Mouse (Mus musculus): ENCODE measurements at regions not wholly inside any gene's neighbourhood (a gene's known extent, or its start where the extent isn't known, plus 50 kb on each side); places are given as distances from the start of the nearest gene placed in this dataset.

GRCm38 (mm10) chr3:37958361-37958978 lies 234.2 kb upstream of the Gm5148 start:
- no peak overlapping the region for H3K27ac ChIP-seq
- H3K27me3 ChIP-seq (ENCODE audit: poor library complexity, severe bottlenecking), result no peaks in the 10 kb centered on the region
- H3K9me3 ChIP-seq, result no peaks in the 10 kb centered on the region; the same call in 1 of the 2 replicates
- H3K36me3 ChIP-seq (replicated peaks), result no peaks in the 10 kb centered on the region
- H3K4me3 ChIP-seq, result no peak overlapping the region
- WGBS, result 69% methylated on average over 6 of the region's 6 CpGs
- H3K4me1 ChIP-seq, result peaks cover 9% of the 10 kb centered on the region; the same call in 1 of the 2 replicates
- no peak for DNase-seq (ENCODE audit: extremely low spot score, low spot score)

DNA sequence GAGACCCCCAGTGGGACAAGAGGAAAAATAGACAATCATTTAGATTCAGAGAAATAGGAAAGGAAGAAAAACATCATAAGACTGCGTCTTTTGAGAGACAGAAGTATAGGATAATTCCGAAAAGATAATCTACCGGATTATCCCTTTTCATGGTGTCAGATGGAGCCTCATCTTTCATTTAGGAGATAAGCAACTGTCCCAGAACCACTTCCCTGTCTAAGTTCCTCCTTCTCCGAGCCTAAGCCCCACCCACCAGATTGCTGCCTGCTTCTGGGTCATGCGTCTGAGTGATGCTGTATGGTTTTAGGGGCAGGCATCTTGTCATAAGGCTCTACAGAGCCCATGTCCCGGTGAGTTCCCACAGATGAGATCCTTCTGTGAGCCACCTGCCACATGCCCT lies 232.3 kb upstream of the Gm5148 start:
- 91% methylated on average over 6 of the region's 6 CpGs for WGBS
- no peak for DNase-seq (ENCODE audit: extremely low spot score, low spot score)
- Histone ChIP-seq H3K4me1 (peaks cover 9% of the 10 kb centered on the region; the same call in 1 of the 2 replicates), H3K36me3 (replicated peaks) (no peaks in the 10 kb centered on the region), H3K4me3 (no peak overlapping the region), H3K9me3 (peaks cover under 1% of the 10 kb centered on the region; the same call in 1 of the 2 replicates), H3K27me3 (ENCODE audit: poor library complexity, severe bottlenecking) (no peaks in the 10 kb centered on the region), H3K27ac (no peak overlapping the region)

DNA sequence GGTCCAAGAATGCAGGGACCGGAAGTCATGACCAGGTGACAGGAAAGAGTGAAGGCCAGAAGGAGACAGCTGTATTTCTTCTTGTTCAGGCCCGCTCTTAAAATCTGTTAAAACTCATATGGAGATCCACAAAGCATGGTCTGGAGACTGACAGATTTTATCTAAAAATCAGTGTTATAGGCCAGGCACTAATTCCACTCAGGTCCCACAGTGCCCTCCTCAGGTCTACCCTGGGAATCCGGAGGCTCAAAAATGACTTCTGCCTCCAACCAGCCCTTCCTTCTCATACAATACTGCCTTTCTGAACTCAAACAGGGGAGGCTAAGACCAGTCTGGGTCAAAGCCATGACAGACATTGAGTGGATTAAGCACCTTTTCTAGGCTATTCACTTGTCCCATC lies 228.6 kb upstream of the Gm5148 start:
- no peak for DNase-seq (ENCODE audit: extremely low spot score, low spot score)
- Histone ChIP-seq H3K4me3 (no peak overlapping the region), H3K4me1 (peaks cover 2% of the 10 kb centered on the region; the same call in 1 of the 2 replicates), H3K36me3 (replicated peaks) (no peaks in the 10 kb centered on the region), H3K27me3 (ENCODE audit: poor library complexity, severe bottlenecking) (no peaks in the 10 kb centered on the region), H3K27ac (no peak overlapping the region), H3K9me3 (peaks cover 16% of the 10 kb centered on the region)
- 71% methylated on average over 3 of the region's 3 CpGs for WGBS

DNA sequence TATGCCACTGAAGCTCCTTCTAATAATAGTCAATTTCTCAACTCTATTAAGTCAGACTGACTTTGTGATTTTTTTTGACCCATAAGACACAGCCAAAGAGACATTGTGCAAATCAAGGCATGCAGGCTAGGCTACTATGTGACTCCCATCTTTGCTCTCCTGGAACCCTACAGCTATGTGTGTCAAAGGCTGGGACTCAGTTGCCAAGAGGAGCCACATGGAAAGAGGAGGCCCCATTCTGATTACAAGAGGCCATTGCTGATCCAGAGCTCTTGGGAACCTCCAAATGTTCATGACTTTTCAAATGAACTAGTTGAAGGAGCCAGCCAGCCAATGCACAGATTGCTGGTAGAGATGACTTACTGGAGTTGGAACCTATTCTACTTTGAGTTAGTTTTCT lies 228.0 kb upstream of the Gm5148 start:
- Histone ChIP-seq H3K9me3 (peaks cover 16% of the 10 kb centered on the region), H3K36me3 (replicated peaks) (no peaks in the 10 kb centered on the region), H3K27me3 (ENCODE audit: poor library complexity, severe bottlenecking) (no peaks in the 10 kb centered on the region), H3K4me3 (no peak overlapping the region), H3K4me1 (no peaks in the 10 kb centered on the region), H3K27ac (no peak overlapping the region)
- no peak for DNase-seq (ENCODE audit: extremely low spot score, low spot score)

DNA sequence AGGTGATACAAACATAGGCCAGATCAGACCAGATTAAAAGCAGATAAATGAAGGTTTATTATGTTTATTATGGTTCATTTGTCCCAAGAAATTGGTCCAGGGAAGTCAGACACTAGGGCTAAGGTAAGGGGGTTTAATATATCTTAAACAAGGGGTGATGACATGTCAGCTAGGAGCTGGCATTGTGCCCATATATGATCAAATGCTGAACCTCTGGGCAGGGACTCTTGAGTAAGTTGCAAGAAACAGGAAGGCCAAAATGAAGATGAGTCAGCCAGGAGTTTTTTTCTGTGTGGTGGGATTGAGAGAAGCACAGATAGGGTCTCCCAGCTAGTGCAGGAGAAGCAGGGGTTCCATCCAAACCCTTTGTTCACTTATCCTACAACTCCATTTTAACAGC lies 219.4 kb upstream of the Gm5148 start:
- Histone ChIP-seq H3K27me3 (ENCODE audit: poor library complexity, severe bottlenecking) (no peaks in the 10 kb centered on the region), H3K9me3 (no peaks in the 10 kb centered on the region), H3K4me3 (no peak overlapping the region), H3K36me3 (replicated peaks) (no peaks in the 10 kb centered on the region), H3K27ac (no peak overlapping the region), H3K4me1 (no peaks in the 10 kb centered on the region)
- no peak for DNase-seq (ENCODE audit: extremely low spot score, low spot score)

DNA sequence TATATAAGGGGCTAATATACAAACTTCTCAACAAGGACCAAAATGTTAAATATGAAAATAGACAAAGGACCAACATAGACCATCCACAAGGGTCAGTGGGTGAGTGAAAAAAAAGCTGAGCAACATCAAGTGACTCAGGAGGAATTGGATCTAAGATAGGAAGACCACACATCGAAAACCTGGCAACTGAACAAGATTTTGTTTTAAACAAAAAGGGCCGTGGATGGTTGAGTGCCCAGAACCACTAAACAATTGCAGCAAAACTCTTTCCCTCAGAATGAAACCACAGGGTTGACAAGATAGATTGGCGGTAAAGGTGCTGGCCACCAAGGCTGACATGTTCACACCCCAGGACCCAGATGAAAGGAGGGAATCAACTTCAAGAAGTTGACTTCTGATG lies 215.7 kb upstream of the Gm5148 start:
- H3K9me3 ChIP-seq, result no peaks in the 10 kb centered on the region
- no peak overlapping the region for H3K27ac ChIP-seq
- 92% methylated on average over 3 of the region's 3 CpGs for WGBS
- H3K4me1 ChIP-seq, result peaks cover 30% of the 10 kb centered on the region
- no peaks in the 10 kb centered on the region for H3K36me3 ChIP-seq (replicated peaks)
- no peak overlapping the region for H3K4me3 ChIP-seq
- no peaks in the 10 kb centered on the region for H3K27me3 ChIP-seq (ENCODE audit: poor library complexity, severe bottlenecking)
- DNase-seq (ENCODE audit: extremely low spot score, low spot score), result no peak

DNA sequence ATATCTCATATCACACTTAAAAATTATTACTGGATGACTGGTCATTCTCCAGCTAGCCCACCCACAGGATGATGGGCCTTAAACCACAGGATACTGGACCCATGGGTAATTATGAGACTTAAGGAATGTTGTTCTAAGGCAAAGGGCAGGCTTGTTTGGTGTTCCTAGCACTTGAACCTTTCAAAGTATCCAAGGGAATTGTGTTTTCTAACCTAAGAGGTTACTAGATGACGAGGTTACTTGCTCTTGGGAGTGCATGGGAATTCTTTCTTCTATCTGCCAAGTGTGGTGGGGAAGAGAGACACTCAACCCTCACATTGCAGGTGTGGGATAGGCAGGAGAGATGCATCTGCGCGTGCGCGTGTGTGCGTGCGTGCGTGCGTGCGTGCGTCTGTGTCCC lies 214.6 kb upstream of the Gm5148 start:
- Histone ChIP-seq H3K27ac (no peak overlapping the region), H3K36me3 (replicated peaks) (no peaks in the 10 kb centered on the region), H3K4me3 (no peak overlapping the region), H3K9me3 (no peaks in the 10 kb centered on the region), H3K4me1 (peaks cover 30% of the 10 kb centered on the region), H3K27me3 (ENCODE audit: poor library complexity, severe bottlenecking) (no peaks in the 10 kb centered on the region)
- 93% methylated on average over 11 of the region's 11 CpGs for WGBS
- no peak for DNase-seq (ENCODE audit: extremely low spot score, low spot score)

- H3K27ac ChIP-seq, result 0 out of 2 replicates have a peak overlapping the region, but pooled peaks have one; percentile 15
- H3K4me1 ChIP-seq, result peaks cover 30% of the 10 kb centered on the region
- H3K4me3 ChIP-seq, result no peak overlapping the region
- DNase-seq (ENCODE audit: extremely low spot score, low spot score), result no peak
- no peaks in the 10 kb centered on the region for H3K27me3 ChIP-seq (ENCODE audit: poor library complexity, severe bottlenecking)
- WGBS, result 82% methylated on average over 3 of the region's 3 CpGs
- no peaks in the 10 kb centered on the region for H3K9me3 ChIP-seq
- H3K36me3 ChIP-seq (replicated peaks), result no peaks in the 10 kb centered on the region
These were observed 213.9 kb upstream of the Gm5148 start for GRCm38 (mm10) chr3:37938284-37938596.

DNA sequence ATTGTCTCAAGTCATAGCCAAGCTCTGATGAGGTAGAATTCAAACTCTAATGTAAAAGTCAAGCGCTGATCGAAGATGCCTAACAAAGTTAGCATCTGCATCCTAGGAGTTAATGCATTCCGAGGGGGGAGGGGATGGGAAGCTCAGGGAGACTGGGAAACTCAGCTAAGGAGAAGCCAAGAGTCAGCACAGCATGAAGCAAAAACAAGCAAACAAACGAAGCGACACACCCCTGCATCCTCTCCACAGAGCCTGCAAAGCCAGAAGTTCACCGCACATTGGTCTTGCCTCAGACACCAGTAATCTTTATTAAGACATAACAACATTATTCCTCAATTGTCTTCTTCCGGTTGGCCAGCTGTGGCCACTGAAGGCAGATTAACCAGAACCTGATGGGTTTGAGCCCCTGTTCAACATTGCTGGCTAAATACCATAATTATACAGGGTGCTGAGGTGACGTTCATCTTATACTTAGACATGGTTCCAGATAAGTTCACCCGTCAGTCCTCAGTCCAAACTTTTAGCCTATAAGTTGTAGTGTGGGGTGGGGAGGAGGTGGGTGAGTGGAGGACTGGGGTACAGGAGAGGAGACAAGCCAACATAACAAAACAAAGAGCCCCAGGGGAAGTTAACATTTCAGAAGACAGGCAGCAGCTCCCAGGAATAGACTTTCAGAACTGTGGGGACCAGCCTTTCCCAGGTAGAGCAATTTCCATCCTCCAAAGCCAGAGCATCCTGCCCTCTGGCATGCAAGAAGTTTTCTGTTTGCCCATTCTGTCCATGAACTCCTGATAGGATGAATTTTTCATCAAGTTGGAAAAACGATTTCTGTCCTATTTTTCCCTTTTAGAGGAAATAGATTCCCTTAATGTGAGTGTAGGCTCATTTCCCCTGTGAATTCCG lies 213.3 kb upstream of the Gm5148 start:
- no peak for DNase-seq (ENCODE audit: extremely low spot score, low spot score)
- no peaks in the 10 kb centered on the region for H3K9me3 ChIP-seq
- 38% methylated on average over 11 of the region's 11 CpGs for WGBS
- H3K27ac ChIP-seq, result peak overlapping the region; percentile 15; the same call in 1 of the 2 replicates
- no peaks in the 10 kb centered on the region for H3K36me3 ChIP-seq (replicated peaks)
- no peak overlapping the region for H3K4me3 ChIP-seq
- H3K27me3 ChIP-seq (ENCODE audit: poor library complexity, severe bottlenecking), result no peaks in the 10 kb centered on the region
- H3K4me1 ChIP-seq, result peaks cover 30% of the 10 kb centered on the region

DNA sequence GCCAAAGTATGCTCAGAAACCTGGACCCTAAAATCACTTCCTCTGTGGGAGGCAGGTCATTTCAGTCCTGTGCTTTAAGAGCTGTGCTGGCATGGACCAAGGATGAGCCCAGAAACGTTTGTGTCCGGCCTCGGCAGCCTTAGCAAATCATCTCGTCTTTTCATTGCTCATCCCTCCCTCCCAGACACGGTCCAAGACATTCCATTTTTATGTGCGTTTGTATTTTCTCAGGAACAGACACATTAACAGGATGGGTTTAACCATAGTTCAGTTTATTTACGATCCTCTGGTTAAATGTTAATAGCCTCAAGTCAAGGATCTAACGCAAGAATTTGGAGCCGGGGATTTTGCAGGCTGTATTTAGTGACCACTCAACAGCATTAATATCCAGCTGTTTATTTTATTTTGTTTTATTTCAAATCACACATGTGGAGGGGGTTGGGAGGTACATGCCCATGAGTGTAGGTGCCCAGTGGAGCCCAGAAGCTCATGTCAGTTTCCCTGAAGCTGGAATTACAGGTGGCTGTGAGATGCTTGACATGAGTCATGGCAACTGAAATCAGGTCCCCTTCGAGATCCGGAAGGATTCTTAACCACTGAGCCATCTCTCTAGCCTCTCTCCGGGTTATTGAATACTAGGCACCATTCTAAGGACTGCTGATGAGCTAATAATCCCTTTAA lies 212.1 kb upstream of the Gm5148 start:
- Histone ChIP-seq H3K27me3 (ENCODE audit: poor library complexity, severe bottlenecking) (no peaks in the 10 kb centered on the region), H3K27ac (no peak overlapping the region), H3K4me3 (no peak overlapping the region), H3K36me3 (replicated peaks) (no peaks in the 10 kb centered on the region), H3K4me1 (peaks cover 30% of the 10 kb centered on the region), H3K9me3 (no peaks in the 10 kb centered on the region)
- DNase-seq (ENCODE audit: extremely low spot score, low spot score), result no peak
- 81% methylated on average over 12 of the region's 12 CpGs for WGBS

DNA sequence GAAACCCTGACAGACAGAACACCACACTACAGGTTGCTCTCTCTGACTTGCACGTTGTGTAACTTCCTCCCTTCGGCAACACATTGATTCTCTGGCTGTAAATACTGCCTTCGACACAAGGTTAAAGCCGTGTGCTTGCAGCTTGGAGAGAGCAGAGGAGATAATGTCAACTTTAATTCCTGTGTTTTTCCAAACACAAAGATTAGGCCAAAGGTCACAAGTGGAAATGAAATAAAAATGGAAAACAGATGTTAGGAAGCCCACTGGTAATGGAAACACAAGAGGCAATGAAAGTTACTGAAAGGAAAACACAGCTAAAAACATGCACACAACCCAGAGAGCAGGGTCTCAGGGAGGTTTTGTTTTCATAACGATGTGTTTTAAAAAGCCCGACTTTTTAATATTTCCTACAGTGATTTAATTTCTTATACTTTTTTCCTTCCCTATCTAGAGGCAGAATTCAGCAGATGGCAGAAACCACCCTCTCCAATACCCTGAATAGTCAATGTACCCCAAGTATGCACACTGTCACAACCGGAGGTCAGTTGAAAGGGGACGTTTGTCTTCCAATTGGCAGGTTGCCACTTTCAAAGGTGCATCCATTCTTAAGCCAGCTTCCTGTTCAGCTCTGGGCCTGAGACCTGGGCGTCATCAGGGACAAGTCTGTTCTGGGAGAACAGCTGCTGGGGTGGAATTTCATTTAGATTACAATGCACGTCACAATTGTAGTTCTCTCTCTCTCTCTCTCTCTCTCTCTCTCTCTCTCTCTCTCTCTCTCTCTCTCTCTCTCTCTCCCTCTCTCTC lies 210.8 kb upstream of the Gm5148 start:
- no peaks in the 10 kb centered on the region for H3K9me3 ChIP-seq
- H3K36me3 ChIP-seq (replicated peaks), result no peaks in the 10 kb centered on the region
- H3K27ac ChIP-seq, result no peak overlapping the region
- peaks cover 30% of the 10 kb centered on the region for H3K4me1 ChIP-seq
- no peaks in the 10 kb centered on the region for H3K27me3 ChIP-seq (ENCODE audit: poor library complexity, severe bottlenecking)
- WGBS, result 61% methylated on average over 10 of the region's 10 CpGs
- no peak overlapping the region for H3K4me3 ChIP-seq
- DNase-seq (ENCODE audit: extremely low spot score, low spot score), result no peak

DNA sequence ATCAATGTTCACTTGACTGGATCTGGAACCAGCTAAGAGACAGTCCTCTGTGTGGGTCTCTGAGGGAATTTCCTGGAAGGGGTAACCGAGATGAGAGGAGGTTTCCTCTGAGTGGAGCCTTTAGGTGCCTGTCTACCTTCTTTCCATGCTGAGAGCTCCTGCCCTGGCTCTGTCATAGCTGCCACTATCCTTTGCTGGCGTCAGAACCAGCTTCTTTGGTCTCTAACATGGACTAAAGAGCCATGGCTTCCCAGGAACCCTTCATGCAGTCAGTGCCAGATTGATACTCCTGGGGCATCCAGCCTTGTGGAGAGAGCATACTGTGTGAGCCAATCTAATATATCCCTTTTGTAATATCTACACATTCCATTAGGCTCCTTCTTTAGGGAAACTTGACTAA lies 209.9 kb upstream of the Gm5148 start:
- peaks cover 30% of the 10 kb centered on the region for H3K4me1 ChIP-seq
- no peaks in the 10 kb centered on the region for H3K36me3 ChIP-seq (replicated peaks)
- no peak overlapping the region for H3K4me3 ChIP-seq
- no peaks in the 10 kb centered on the region for H3K9me3 ChIP-seq
- no peaks in the 10 kb centered on the region for H3K27me3 ChIP-seq (ENCODE audit: poor library complexity, severe bottlenecking)
- DNase-seq (ENCODE audit: extremely low spot score, low spot score), result no peak
- 79% methylated on average over 2 of the region's 2 CpGs for WGBS
- no peak overlapping the region for H3K27ac ChIP-seq
